In the genomic region with DNA sequence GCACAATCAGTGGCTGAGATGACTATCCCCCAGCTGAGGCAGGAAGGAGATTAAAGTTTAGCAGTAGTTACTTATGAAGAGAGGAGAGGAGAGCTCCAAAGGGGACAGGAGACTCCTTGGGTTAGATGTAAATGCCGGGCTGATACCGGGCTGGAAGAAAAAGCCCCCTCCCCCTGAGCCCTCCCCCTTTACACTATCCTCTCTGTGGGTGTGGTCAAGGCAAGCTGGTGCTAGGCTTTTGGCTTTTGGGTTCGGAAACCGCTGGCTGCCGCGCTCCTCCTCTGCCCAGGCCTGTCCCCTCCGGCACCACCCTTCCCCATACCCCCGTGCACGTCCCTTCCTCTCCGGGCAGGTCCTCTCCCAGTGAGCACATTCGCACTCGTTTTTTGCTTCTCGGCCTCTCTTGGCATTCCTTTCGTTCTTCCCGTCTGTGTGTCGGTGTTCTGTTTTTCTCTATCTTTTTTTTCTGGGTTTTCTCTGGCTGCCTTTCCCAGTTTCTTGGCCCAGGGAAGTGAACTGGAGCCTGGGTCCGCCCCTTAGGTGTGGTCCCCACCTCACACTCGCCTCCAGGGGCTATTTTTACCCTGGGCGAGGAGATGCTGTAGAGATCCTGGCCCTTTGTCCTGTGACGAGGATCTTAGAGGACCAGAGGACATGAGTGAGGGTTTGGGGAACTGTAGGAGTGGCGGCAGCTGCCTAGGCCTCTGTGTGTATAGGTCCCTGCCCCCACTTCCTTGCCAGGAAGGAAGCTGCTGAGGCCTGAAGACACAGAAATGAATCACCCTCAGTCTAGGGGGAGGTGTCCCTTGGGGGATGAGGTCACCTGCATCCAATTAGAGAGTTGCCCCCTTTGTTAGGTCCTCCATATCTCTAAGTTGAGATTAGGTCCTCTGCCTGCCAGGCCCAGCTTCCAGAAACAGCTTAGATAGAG, we compare ENCODE assay signal across 7 mouse cellular contexts. TPM values are rescaled to one million over a fixed set of nuclear protein-coding genes. Genes with fewer than 3 reads are reported as not detected.
DNase-seq lines count a peak whose midpoint lies in the region; ATAC-seq lines count a peak whose summit lies in the region.

No protein-coding gene starts in this region.

- H3K27ac ChIP-seq in brown adipose tissue, adult 24 weeks (replicated peaks; ENCODE audit: low read depth, low read length), result peak overlapping the region; percentile 99
- peak overlapping the region; percentile 91 for H3K27ac ChIP-seq in forebrain, embryonic 11.5 days (ENCODE audit: low read depth, low read length)
- H3K27ac ChIP-seq in limb, embryonic 13.5 days, result peak overlapping the region; percentile 98
- peak overlapping the region; percentile 84 for H3K27ac ChIP-seq in midbrain, embryonic 14.5 days (replicated peaks; ENCODE audit: low read depth, low read length)
- peak overlapping the region; percentile 99 for H3K27ac ChIP-seq in stomach, embryonic 16.5 days (ENCODE audit: low read length)

- H3K9ac ChIP-seq in forebrain, embryonic 11.5 days (ENCODE audit: low read length), result peak overlapping the region; percentile 74
- H3K9ac ChIP-seq in limb, embryonic 13.5 days, result peak overlapping the region; percentile 86
- H3K9ac ChIP-seq in midbrain, embryonic 14.5 days (replicated peaks; ENCODE audit: low read length), result peak overlapping the region; percentile 53
- H3K9ac ChIP-seq in stomach, embryonic 16.5 days (ENCODE audit: low read length), result peak overlapping the region; percentile 96

- no peaks in the 10 kb centered on the region for H3K27me3 ChIP-seq in forebrain, embryonic 11.5 days (ENCODE audit: control insufficient read depth, insufficient read depth, low read length)
- no peaks in the 10 kb centered on the region for H3K27me3 ChIP-seq in limb, embryonic 13.5 days
- no peaks in the 10 kb centered on the region for H3K27me3 ChIP-seq in midbrain, embryonic 14.5 days (ENCODE audit: control insufficient read depth, insufficient read depth, low read length)
- no peaks in the 10 kb centered on the region for H3K27me3 ChIP-seq in stomach, embryonic 16.5 days (ENCODE audit: control insufficient read depth, insufficient read depth, low read length)

- peak; percentile 97 for DNase-seq in MEL-GATA-1-ER (ENCODE audit: extremely low read depth, low read depth)
- peak; percentile 81 for DNase-seq in forebrain, embryonic 11.5 days (ENCODE audit: low spot score)
- peak; percentile 89 for DNase-seq in heart, postnatal 4 days
- DNase-seq in midbrain, embryonic 14.5 days, result peak; percentile 77

- peaks cover 10% of the 10 kb centered on the region; the same call in 1 of the 2 replicates for H3K4me1 ChIP-seq in brown adipose tissue, adult 24 weeks (ENCODE audit: control insufficient read depth, insufficient read depth, insufficient read length, low read length)
- H3K4me1 ChIP-seq in forebrain, embryonic 11.5 days (replicated peaks; ENCODE audit: control insufficient read depth, insufficient read depth, low read length), result peaks cover 29% of the 10 kb centered on the region
- peaks cover 40% of the 10 kb centered on the region for H3K4me1 ChIP-seq in limb, embryonic 13.5 days
- peaks cover 29% of the 10 kb centered on the region for H3K4me1 ChIP-seq in midbrain, embryonic 14.5 days (ENCODE audit: control insufficient read depth, insufficient read depth, low read length)
- peaks cover 43% of the 10 kb centered on the region for H3K4me1 ChIP-seq in stomach, embryonic 16.5 days (ENCODE audit: control insufficient read depth, insufficient read depth, low read length)

- peaks cover 11% of the 10 kb centered on the region for H3K36me3 ChIP-seq in forebrain, embryonic 11.5 days (ENCODE audit: control insufficient read depth, insufficient read depth, low read length)
- peaks cover 43% of the 10 kb centered on the region for H3K36me3 ChIP-seq in limb, embryonic 13.5 days
- peaks cover 13% of the 10 kb centered on the region; the same call in 1 of the 2 replicates for H3K36me3 ChIP-seq in midbrain, embryonic 14.5 days (ENCODE audit: control insufficient read depth, insufficient read depth, low read length)
- H3K36me3 ChIP-seq in stomach, embryonic 16.5 days (ENCODE audit: control insufficient read depth, insufficient read depth, low read length), result peaks cover 17% of the 10 kb centered on the region

- peak overlapping the region; percentile 66 for H3K4me3 ChIP-seq in brown adipose tissue, adult 24 weeks (ENCODE audit: insufficient read depth, low read depth, low read length)
- H3K4me3 ChIP-seq in forebrain, embryonic 11.5 days (ENCODE audit: low read depth, low read length), result peak overlapping the region; percentile 58
- peak overlapping the region; percentile 68 for H3K4me3 ChIP-seq in limb, embryonic 13.5 days
- peak overlapping the region; percentile 32 for H3K4me3 ChIP-seq in midbrain, embryonic 14.5 days (replicated peaks; ENCODE audit: low read depth, low read length)
- peak overlapping the region; percentile 88 for H3K4me3 ChIP-seq in stomach, embryonic 16.5 days (replicated peaks; ENCODE audit: low read length)

- no peaks in the 10 kb centered on the region; the same call in none of the 2 replicates for H3K9me3 ChIP-seq in forebrain, embryonic 11.5 days (ENCODE audit: control insufficient read depth, low read length)
- H3K9me3 ChIP-seq in limb, embryonic 13.5 days, result no peaks in the 10 kb centered on the region
- H3K9me3 ChIP-seq in midbrain, embryonic 14.5 days (ENCODE audit: control insufficient read depth, low read length), result no peaks in the 10 kb centered on the region
- H3K9me3 ChIP-seq in stomach, embryonic 16.5 days (replicated peaks; ENCODE audit: control insufficient read depth, low read length), result no peaks in the 10 kb centered on the region

- ATAC-seq in forebrain, embryonic 11.5 days (replicated peaks; ENCODE audit: low FRiP score), result peak; percentile 43
- no peak; the same call in 1 of the 2 replicates for ATAC-seq in limb, embryonic 13.5 days (ENCODE audit: low FRiP score, low read depth)
- ATAC-seq in midbrain, embryonic 14.5 days (ENCODE audit: low FRiP score, low TSS enrichment), result peak; percentile 28; the same call in 1 of the 2 replicates
- peak; percentile 73 for ATAC-seq in stomach, embryonic 16.5 days (ENCODE audit: insufficient read depth, low FRiP score)

- 2% methylated on average over 21 of the region's 21 CpGs for WGBS in forebrain, embryonic 11.5 days
- WGBS in limb, embryonic 13.5 days, result 1% methylated on average over 21 of the region's 21 CpGs
- WGBS in midbrain, embryonic 14.5 days, result 3% methylated on average over 21 of the region's 21 CpGs
- WGBS in stomach, embryonic 16.5 days, result under 1% methylated on average over 21 of the region's 21 CpGs

- peak overlapping the region; percentile 88 for H3K4me2 ChIP-seq in forebrain, embryonic 11.5 days (ENCODE audit: low read depth, low read length, severe bottlenecking)
- H3K4me2 ChIP-seq in limb, embryonic 13.5 days (replicated peaks), result peak overlapping the region; percentile 90
- H3K4me2 ChIP-seq in midbrain, embryonic 14.5 days (ENCODE audit: low read length), result peak overlapping the region; percentile 59
- peak overlapping the region; percentile 67 for H3K4me2 ChIP-seq in stomach, embryonic 16.5 days (ENCODE audit: low read depth, low read length)

RNA-seq across cellular contexts. Expression of a gene that starts 1.7 kb away (rescaled TPM):
- 13.6 and 16.8 TPM in 2 replicates for polyA plus RNA-seq in brown adipose tissue, adult 24 weeks (2012; ENCODE audit: insufficient read depth, insufficient read length, missing spikeins)
- polyA plus RNA-seq in forebrain, embryonic 11.5 days (2014; fragmentation: Nextera tagmentation; extraction: Ambion mirVana), result 67.7 and 74.5 TPM in 2 replicates
- 100 to 1,000 TPM; 166 to 167 TPM for total RNA-seq in heart, postnatal 4 days (2021)
- 247 and 266 TPM in 2 replicates for polyA plus RNA-seq in limb, embryonic 13.5 days (2015; fragmentation: Nextera tagmentation; extraction: Ambion mirVana)
- 17.7 and 22.8 TPM in 2 replicates for polyA plus RNA-seq in midbrain, embryonic 14.5 days (2014; fragmentation: Nextera tagmentation; extraction: Ambion mirVana)
- polyA plus RNA-seq in stomach, embryonic 16.5 days (2015; fragmentation: Nextera tagmentation; extraction: Ambion mirVana), result 396 and 441 TPM in 2 replicates

RNA-seq across cellular contexts. Expression of a gene that starts 4.9 kb away (rescaled TPM):
- not detected in 2 replicates for polyA plus RNA-seq in brown adipose tissue, adult 24 weeks (2012; ENCODE audit: insufficient read depth, insufficient read length, missing spikeins)
- polyA plus RNA-seq in forebrain, embryonic 11.5 days (2014; fragmentation: Nextera tagmentation; extraction: Ambion mirVana), result 5.8 and 7.9 TPM in 2 replicates
- total RNA-seq in heart, postnatal 4 days (2021), result 1 to 10 TPM; 4.0 to 6.5 TPM
- 2.6 and 4.6 TPM in 2 replicates for polyA plus RNA-seq in limb, embryonic 13.5 days (2015; fragmentation: Nextera tagmentation; extraction: Ambion mirVana)
- 2.1 and 2.8 TPM in 2 replicates for polyA plus RNA-seq in midbrain, embryonic 14.5 days (2014; fragmentation: Nextera tagmentation; extraction: Ambion mirVana)
- 3.9 and 4.2 TPM in 2 replicates for polyA plus RNA-seq in stomach, embryonic 16.5 days (2015; fragmentation: Nextera tagmentation; extraction: Ambion mirVana)

RNA-seq across cellular contexts. Expression of a gene that starts 7.4 kb away (rescaled TPM):
- polyA plus RNA-seq in brown adipose tissue, adult 24 weeks (2012; ENCODE audit: insufficient read depth, insufficient read length, missing spikeins), result 9.4 and 11.6 TPM in 2 replicates
- 489 and 543 TPM in 2 replicates for polyA plus RNA-seq in forebrain, embryonic 11.5 days (2014; fragmentation: Nextera tagmentation; extraction: Ambion mirVana)
- 100 to 1,000 TPM; 104 to 106 TPM for total RNA-seq in heart, postnatal 4 days (2021)
- 423 and 428 TPM in 2 replicates for polyA plus RNA-seq in limb, embryonic 13.5 days (2015; fragmentation: Nextera tagmentation; extraction: Ambion mirVana)
- polyA plus RNA-seq in midbrain, embryonic 14.5 days (2014; fragmentation: Nextera tagmentation; extraction: Ambion mirVana), result 375 and 392 TPM in 2 replicates
- 190 and 193 TPM in 2 replicates for polyA plus RNA-seq in stomach, embryonic 16.5 days (2015; fragmentation: Nextera tagmentation; extraction: Ambion mirVana)

RNA-seq across cellular contexts. Expression of a gene that starts 13.8 kb away (rescaled TPM):
- polyA plus RNA-seq in brown adipose tissue, adult 24 weeks (2012; ENCODE audit: insufficient read depth, insufficient read length, missing spikeins), result not detected in 2 replicates
- polyA plus RNA-seq in forebrain, embryonic 11.5 days (2014; fragmentation: Nextera tagmentation; extraction: Ambion mirVana), result 0.20 TPM in 1 of 2 replicates, not detected in the other
- not detected for total RNA-seq in heart, postnatal 4 days (2021)
- 0.15 TPM in 1 of 2 replicates, not detected in the other for polyA plus RNA-seq in limb, embryonic 13.5 days (2015; fragmentation: Nextera tagmentation; extraction: Ambion mirVana)
- not detected in 2 replicates for polyA plus RNA-seq in midbrain, embryonic 14.5 days (2014; fragmentation: Nextera tagmentation; extraction: Ambion mirVana)
- 50.6 and 109 TPM in 2 replicates for polyA plus RNA-seq in stomach, embryonic 16.5 days (2015; fragmentation: Nextera tagmentation; extraction: Ambion mirVana)

RNA-seq across cellular contexts. Expression of a gene that starts 14.6 kb away (rescaled TPM):
- polyA plus RNA-seq in brown adipose tissue, adult 24 weeks (2012; ENCODE audit: insufficient read depth, insufficient read length, missing spikeins), result not detected in 2 replicates
- 1.3 and 1.6 TPM in 2 replicates for polyA plus RNA-seq in forebrain, embryonic 11.5 days (2014; fragmentation: Nextera tagmentation; extraction: Ambion mirVana)
- total RNA-seq in heart, postnatal 4 days (2021), result under 1 TPM in 1 of 2 experiments, not detected in 1; 0.47 TPM
- 0.29 and 0.71 TPM in 2 replicates for polyA plus RNA-seq in limb, embryonic 13.5 days (2015; fragmentation: Nextera tagmentation; extraction: Ambion mirVana)
- 0.11 and 0.21 TPM in 2 replicates for polyA plus RNA-seq in midbrain, embryonic 14.5 days (2014; fragmentation: Nextera tagmentation; extraction: Ambion mirVana)
- polyA plus RNA-seq in stomach, embryonic 16.5 days (2015; fragmentation: Nextera tagmentation; extraction: Ambion mirVana), result 0.48 and 1.0 TPM in 2 replicates

Comparison
In these comparisons a context has a peak if more than half of its experiments do, and no peak if none do; other contexts are left out.
1. H3K4me3 ChIP-seq: peak in every context shown above with its lines; median percentile 88 in stomach, embryonic 16.5 days; 68 in limb, embryonic 13.5 days; 66 in brown adipose tissue, adult 24 weeks; 58 in forebrain, embryonic 11.5 days; 32 in midbrain, embryonic 14.5 days.
2. RNA of a gene that starts 7.4 kb away (polyA plus RNA-seq): 489 to 543 TPM in forebrain, embryonic 11.5 days, 423 to 428 TPM in limb, embryonic 13.5 days, 375 to 392 TPM in midbrain, embryonic 14.5 days and 190 to 193 TPM in stomach, embryonic 16.5 days; 9.4 to 11.6 TPM in brown adipose tissue, adult 24 weeks; every median in the first group is over 10 times any median in the second.
3. Peak in every context shown above with its lines, with median percentiles within 50 percentile points of each other: DNase-seq, H3K27ac ChIP-seq, H3K4me2 ChIP-seq and H3K9ac ChIP-seq.